Mouse (Mus musculus): ENCODE results near the gene Rab28.

The Rab28 gene

GRCm38 (mm10) chr5:41627224-41628144, 80.5 kb downstream of the Rab28 start:
- DNase-seq (ENCODE audit: low spot score in 2 of 2): no peak

DNA sequence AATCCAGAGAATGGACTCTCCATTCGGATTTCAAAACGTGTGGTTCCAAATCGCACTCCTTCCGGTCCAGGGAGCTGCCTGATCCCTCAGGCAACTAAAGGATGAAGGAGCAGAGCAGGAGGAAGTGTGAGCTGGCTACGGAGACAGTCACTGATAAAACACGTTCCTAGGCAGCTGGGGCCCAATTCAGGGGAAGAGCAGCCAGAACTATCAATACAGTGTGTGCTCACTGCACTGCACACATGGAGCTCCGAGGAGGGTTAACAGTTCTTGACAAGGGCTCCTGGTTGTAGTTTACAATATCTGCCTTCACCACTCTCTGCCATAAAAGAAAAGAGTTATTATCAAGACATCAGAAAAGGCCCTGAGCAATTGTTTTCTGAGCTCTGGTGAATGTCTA, 82.4 kb downstream of the Rab28 start:
- no peak for DNase-seq (ENCODE audit: low spot score in 2 of 2)

DNA sequence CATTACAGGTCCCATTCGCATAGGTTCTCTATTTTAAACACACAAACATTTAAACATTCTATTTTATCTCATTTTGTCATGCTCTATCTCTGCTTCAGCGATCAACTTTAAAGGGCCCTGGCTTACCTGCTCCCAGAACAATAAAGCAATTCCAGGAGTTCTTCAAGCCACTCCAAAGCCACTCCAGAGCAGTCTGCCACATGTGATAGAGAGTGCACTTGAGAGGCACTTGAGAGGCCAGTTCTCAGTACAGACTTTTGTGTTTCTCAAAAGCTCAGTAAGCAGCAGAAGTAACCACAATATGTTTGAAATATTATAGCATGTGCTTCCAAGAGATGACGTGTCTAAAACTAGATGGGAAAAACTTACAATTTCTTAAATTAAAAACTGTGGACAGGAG, 86.2 kb downstream of the Rab28 start:
- DNase-seq (ENCODE audit: low spot score in 2 of 2): no peak

DNA sequence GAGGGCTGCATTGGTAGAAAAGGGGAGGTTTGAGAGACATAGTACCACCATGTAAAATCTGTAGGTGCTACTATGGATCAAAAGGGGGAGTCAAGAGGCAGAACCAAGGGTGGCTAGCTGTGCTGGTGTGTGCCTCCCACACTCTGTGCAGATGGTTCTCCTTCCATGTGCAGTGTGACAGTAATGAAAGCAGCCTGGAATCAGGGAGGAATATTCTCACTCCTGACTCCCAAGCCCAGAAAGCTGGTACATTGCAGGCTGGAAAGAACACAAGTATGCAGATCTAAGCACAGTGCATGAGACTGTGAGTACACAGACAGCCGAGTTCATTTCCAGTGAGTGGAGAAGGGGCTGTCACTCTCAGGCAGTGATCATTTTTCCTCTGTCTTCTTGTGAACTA, 89.0 kb downstream of the Rab28 start:
- DNase-seq (ENCODE audit: low spot score in 2 of 2): no peak

DNA sequence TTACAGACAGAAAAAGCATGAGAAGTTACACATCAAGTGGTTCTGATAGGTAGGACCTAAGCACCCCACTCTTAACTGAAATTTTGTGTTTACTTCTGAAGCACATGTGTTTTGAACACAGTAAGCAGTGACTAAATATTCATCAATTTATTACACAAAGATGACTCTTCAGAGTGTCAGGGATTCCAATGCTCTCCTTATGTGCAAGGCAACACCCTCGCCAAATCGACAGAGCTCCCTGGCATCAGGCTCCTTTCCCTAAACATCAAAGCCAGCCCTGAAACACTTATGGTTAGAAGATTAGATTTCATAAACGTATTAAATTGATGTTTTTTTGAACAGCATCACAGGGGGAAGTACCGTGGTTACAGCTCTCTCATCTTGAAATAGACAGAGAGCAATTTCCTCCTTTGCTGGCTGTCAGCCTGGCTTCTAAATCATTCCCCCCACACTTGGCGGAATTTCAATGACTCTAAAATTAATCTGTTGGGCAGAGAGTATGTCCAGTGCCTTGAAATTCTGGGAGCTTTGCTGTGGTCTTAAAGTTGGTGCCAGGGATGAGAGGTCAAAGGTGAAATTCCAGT, 97.4 kb downstream of the Rab28 start:
- no peak for DNase-seq (ENCODE audit: low spot score in 2 of 2)

GRCm38 (mm10) chr5:41596242-41597117, 111.5 kb downstream of the Rab28 start:
- DNase-seq (ENCODE audit: low spot score in 2 of 2): no peak

DNA sequence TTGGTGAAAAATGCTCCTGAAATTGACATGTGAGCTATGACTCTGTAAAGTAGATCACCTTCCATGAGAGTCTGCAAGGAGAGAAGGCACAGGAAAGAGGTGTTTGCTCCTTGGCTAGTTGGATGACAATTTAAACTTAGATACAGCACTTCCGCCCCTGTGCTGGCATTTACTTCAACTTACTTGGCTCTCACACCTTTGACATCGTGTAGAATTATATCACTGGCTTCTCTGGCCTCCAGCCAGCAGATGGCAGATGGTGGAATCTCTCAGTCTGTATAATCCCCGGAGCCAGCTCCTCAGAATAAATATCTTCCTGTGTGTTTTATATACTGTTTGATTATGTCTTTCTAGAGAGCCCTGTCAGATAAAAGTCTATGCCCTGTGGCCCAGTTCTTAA, 112.8 kb downstream of the Rab28 start:
- peak; percentile 48 to 53 for DNase-seq (ENCODE audit: low spot score in 2 of 2)

DNA sequence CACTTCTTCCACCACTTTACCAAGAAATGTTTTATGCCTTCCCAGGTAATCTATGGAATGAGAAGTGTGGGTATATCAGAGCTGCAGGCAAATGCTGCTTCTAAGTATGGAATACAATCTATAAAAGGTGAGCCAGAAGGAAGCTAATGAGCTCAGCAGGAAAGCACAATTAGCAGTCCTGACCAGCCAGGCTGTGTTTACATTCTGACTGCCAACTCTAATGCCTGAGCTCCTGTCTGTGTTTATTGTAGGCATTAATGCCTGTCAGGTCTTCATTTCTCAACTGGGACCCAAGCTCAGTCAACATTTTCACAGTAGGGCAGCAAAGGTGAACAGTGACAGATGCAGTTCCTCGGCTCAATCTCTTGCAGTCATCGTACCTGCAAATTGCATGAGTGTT, 129.9 kb downstream of the Rab28 start:
- DNase-seq (ENCODE audit: low spot score in 2 of 2): no peak
